Comparison of ENCODE assay signal across 8 mouse cellular contexts in genomic region chr11:55423756-55424155, GRCm38 (mm10). TPM values are rescaled to one million over a fixed set of nuclear protein-coding genes. Genes with fewer than 3 reads are reported as not detected.
DNase-seq lines count a peak whose midpoint lies in the region; ATAC-seq lines count a peak whose summit lies in the region.

No protein-coding gene starts in this region.

- H3K4me1 ChIP-seq in embryonic facial prominence, embryonic 15.5 days = peaks cover 45% of the 10 kb centered on the region
- H3K4me1 ChIP-seq in intestine, embryonic 15.5 days (replicated peaks) = peaks cover 53% of the 10 kb centered on the region
- H3K4me1 ChIP-seq in neural tube, embryonic 14.5 days (ENCODE audit: control insufficient read depth, insufficient read depth, low read length) = peaks cover 18% of the 10 kb centered on the region; the same call in 1 of the 2 replicates

- H3K4me3 ChIP-seq in embryonic facial prominence, embryonic 15.5 days (replicated peaks) = no peak overlapping the region
- no peak overlapping the region for H3K4me3 ChIP-seq in intestine, embryonic 15.5 days (replicated peaks)
- no peak overlapping the region for H3K4me3 ChIP-seq in neural tube, embryonic 14.5 days (ENCODE audit: low read depth, low read length)

- H3K9ac ChIP-seq in embryonic facial prominence, embryonic 15.5 days = no peak overlapping the region
- no peak overlapping the region for H3K9ac ChIP-seq in intestine, embryonic 15.5 days
- no peak overlapping the region for H3K9ac ChIP-seq in neural tube, embryonic 14.5 days (replicated peaks; ENCODE audit: low read depth, low read length)

- peak overlapping the region; percentile 79 for H3K27ac ChIP-seq in embryonic facial prominence, embryonic 15.5 days (replicated peaks)
- H3K27ac ChIP-seq in intestine, embryonic 15.5 days = peak overlapping the region; percentile 18; the same call in 1 of the 2 replicates
- peak overlapping the region; percentile 17; the same call in 1 of the 2 replicates for H3K27ac ChIP-seq in neural tube, embryonic 14.5 days (ENCODE audit: low read depth, low read length)

- H3K27me3 ChIP-seq in embryonic facial prominence, embryonic 15.5 days = no peaks in the 10 kb centered on the region
- no peaks in the 10 kb centered on the region for H3K27me3 ChIP-seq in intestine, embryonic 15.5 days (replicated peaks)
- H3K27me3 ChIP-seq in neural tube, embryonic 14.5 days (ENCODE audit: control insufficient read depth, insufficient read depth, low read length) = no peaks in the 10 kb centered on the region

- H3K9me3 ChIP-seq in embryonic facial prominence, embryonic 15.5 days (replicated peaks) = no peaks in the 10 kb centered on the region
- no peaks in the 10 kb centered on the region for H3K9me3 ChIP-seq in intestine, embryonic 15.5 days
- H3K9me3 ChIP-seq in neural tube, embryonic 14.5 days (ENCODE audit: control insufficient read depth, low read length) = no peaks in the 10 kb centered on the region

- no peak overlapping the region for H3K4me2 ChIP-seq in embryonic facial prominence, embryonic 15.5 days (replicated peaks)
- H3K4me2 ChIP-seq in intestine, embryonic 15.5 days (replicated peaks) = no peak overlapping the region
- H3K4me2 ChIP-seq in neural tube, embryonic 14.5 days (ENCODE audit: low read depth, low read length) = no peak overlapping the region

- no peaks in the 10 kb centered on the region for H3K36me3 ChIP-seq in embryonic facial prominence, embryonic 15.5 days
- H3K36me3 ChIP-seq in intestine, embryonic 15.5 days = no peaks in the 10 kb centered on the region
- H3K36me3 ChIP-seq in neural tube, embryonic 14.5 days (ENCODE audit: control insufficient read depth, insufficient read depth, low read length) = no peaks in the 10 kb centered on the region

- WGBS in embryonic facial prominence, embryonic 15.5 days = 15% methylated on average over 4 of the region's 4 CpGs
- 21% methylated on average over 4 of the region's 4 CpGs for WGBS in intestine, embryonic 15.5 days
- 12% methylated on average over 4 of the region's 4 CpGs for WGBS in neural tube, embryonic 14.5 days

- peak; percentile 68 for DNase-seq in layer of hippocampus, adult 9-11 months
- no peak for DNase-seq in layer of hippocampus, postnatal 25 days (ENCODE audit: extremely low spot score in 1 of 2, low spot score in 1 of 2)
- DNase-seq in adrenal gland, postnatal 10 days = peak; percentile 84
- DNase-seq in thymus, postnatal 25 days = no peak
- no peak for DNase-seq in c-Kit-positive CD71-positive TER-119-positive erythroid progenitor cells, embryonic 14.5 days (ENCODE audit: low spot score)

- ATAC-seq in embryonic facial prominence, embryonic 15.5 days (ENCODE audit: insufficient number of reproducible peaks, low FRiP score, low TSS enrichment, low read depth) = peak; percentile 41; the same call in 1 of the 2 replicates
- ATAC-seq in intestine, embryonic 15.5 days = 0 out of 2 replicates have a peak, but pooled peaks have one; percentile 23
- ATAC-seq in neural tube, embryonic 14.5 days (ENCODE audit: low read depth) = peak; percentile 65; the same call in 1 of the 2 replicates

RNA-seq across cellular contexts. Expression of gene Sparc, which starts 0.8 kb away (rescaled TPM):
- total RNA-seq in layer of hippocampus, postnatal 25 days (2021) = 100 to 1,000 TPM; 360 to 421 TPM
- 1,000 to 10,000 TPM; 2,122 to 2,491 TPM for total RNA-seq in adrenal gland, postnatal 10 days (2021)
- 3,074 and 3,219 TPM in 2 replicates for polyA plus RNA-seq in embryonic facial prominence, embryonic 15.5 days (2015; fragmentation: Nextera tagmentation; extraction: Ambion mirVana)
- 1,532 and 1,545 TPM in 2 replicates for polyA plus RNA-seq in intestine, embryonic 15.5 days (2015; fragmentation: Nextera tagmentation; extraction: Ambion mirVana)
- 312 and 741 TPM in 2 replicates for polyA plus RNA-seq in neural tube, embryonic 14.5 days (2014; fragmentation: Nextera tagmentation; extraction: Ambion mirVana)

RNA-seq across cellular contexts. Expression of gene Atox1, which starts 37.3 kb away (rescaled TPM):
- total RNA-seq in layer of hippocampus, postnatal 25 days (2021) = 100 to 1,000 TPM in 1 of 2 experiments, 10 to 100 TPM in 1; 95.7 to 109 TPM
- total RNA-seq in adrenal gland, postnatal 10 days (2021) = 100 to 1,000 TPM; 271 to 292 TPM
- 487 and 541 TPM in 2 replicates for polyA plus RNA-seq in embryonic facial prominence, embryonic 15.5 days (2015; fragmentation: Nextera tagmentation; extraction: Ambion mirVana)
- polyA plus RNA-seq in intestine, embryonic 15.5 days (2015; fragmentation: Nextera tagmentation; extraction: Ambion mirVana) = 370 and 402 TPM in 2 replicates
- 295 and 303 TPM in 2 replicates for polyA plus RNA-seq in neural tube, embryonic 14.5 days (2014; fragmentation: Nextera tagmentation; extraction: Ambion mirVana)

RNA-seq across cellular contexts. Expression of gene G3bp1, which starts 45.7 kb away (rescaled TPM):
- 10 to 100 TPM; 35.0 to 36.5 TPM for total RNA-seq in layer of hippocampus, postnatal 25 days (2021)
- total RNA-seq in adrenal gland, postnatal 10 days (2021) = 10 to 100 TPM; 55.5 to 60.0 TPM
- polyA plus RNA-seq in embryonic facial prominence, embryonic 15.5 days (2015; fragmentation: Nextera tagmentation; extraction: Ambion mirVana) = 150 and 160 TPM in 2 replicates
- polyA plus RNA-seq in intestine, embryonic 15.5 days (2015; fragmentation: Nextera tagmentation; extraction: Ambion mirVana) = 163 and 179 TPM in 2 replicates
- polyA plus RNA-seq in neural tube, embryonic 14.5 days (2014; fragmentation: Nextera tagmentation; extraction: Ambion mirVana) = 96.9 and 111 TPM in 2 replicates

Comparison
In these comparisons a context has a peak if more than half of its experiments do, and no peak if none do; other contexts are left out.
1. DNase-seq: peak in layer of hippocampus, adult 9-11 months (single experiment) and adrenal gland, postnatal 10 days (single experiment); none in layer of hippocampus, postnatal 25 days (0 of 2), thymus, postnatal 25 days (single experiment) and c-Kit-positive CD71-positive TER-119-positive erythroid progenitor cells, embryonic 14.5 days (single experiment).
2. H3K27ac ChIP-seq: peak in every context shown above with its lines; median percentile 79 in embryonic facial prominence, embryonic 15.5 days; 18 in intestine, embryonic 15.5 days; 17 in neural tube, embryonic 14.5 days.
3. Peak in every context shown above with its lines, with median percentiles within 50 percentile points of each other: ATAC-seq.